Mouse (Mus musculus): Measurements from ENCODE around the gene Ywhag. TPM values are rescaled to one million over a fixed set of nuclear protein-coding genes. Genes with fewer than 3 reads are reported as not detected.
A peak's percentile ranks its signal among the peaks of the same experiment; 100 is the strongest.

The Ywhag gene
- polyA plus RNA-seq (2015; fragmentation: Nextera tagmentation; extraction: Ambion mirVana): 627 and 632 TPM in 2 replicates

- ATAC-seq: peak; percentile 97
- WGBS: under 1% methylated on average over 48 of the region's 48 CpGs
These were observed at the start of gene Ywhag for GRCm38 (mm10) chr5:135934481-135935175. Ywhag (minus strand) TSS chr5:135934616.

GRCm38 (mm10) chr5:135982398-135982797, 48.0 kb upstream of the Ywhag start:
- Histone ChIP-seq H3K27ac (no peak overlapping the region), H3K4me3 (replicated peaks) (no peak overlapping the region), H3K36me3 (no peaks in the 10 kb centered on the region), H3K27me3 (no peaks in the 10 kb centered on the region), H3K4me2 (replicated peaks) (no peak overlapping the region), H3K9ac (replicated peaks) (no peak overlapping the region), H3K9me3 (no peaks in the 10 kb centered on the region), H3K4me1 (replicated peaks) (no peaks in the 10 kb centered on the region)
- WGBS: 35% methylated on average over 6 of the region's 6 CpGs
- no peak for ATAC-seq

More at GRCm38 (mm10) chr5:135934481-135935175, at the start of gene Ywhag:
- H3K27ac ChIP-seq: peak within 1 kb of the TSS; percentile 99
- no peaks in the 10 kb centered on the region for H3K27me3 ChIP-seq
- H3K4me2 ChIP-seq (replicated peaks): peak within 1 kb of the TSS; percentile 67
- no peaks in the 10 kb centered on the region for H3K9me3 ChIP-seq
- peaks cover 40% of the 10 kb centered on the region for H3K4me1 ChIP-seq (replicated peaks)
- peak within 1 kb of the TSS; percentile 98 for H3K9ac ChIP-seq (replicated peaks)
- H3K36me3 ChIP-seq: peaks cover 26% of the 10 kb centered on the region
- H3K4me3 ChIP-seq (replicated peaks): peak within 1 kb of the TSS; percentile 92

GRCm38 (mm10) chr5:135979904-135980303, 45.5 kb upstream of the Ywhag start, which contains the start of gene Zp3:
Zp3 (plus strand) TSS chr5:135980099.
- no peak within 1 kb of the TSS for H3K27ac ChIP-seq
- H3K9ac ChIP-seq (replicated peaks): no peak within 1 kb of the TSS
- no peaks in the 10 kb centered on the region for H3K4me1 ChIP-seq (replicated peaks)
- no peaks in the 10 kb centered on the region for H3K9me3 ChIP-seq
- H3K4me2 ChIP-seq (replicated peaks): no peak within 1 kb of the TSS
- no peak for ATAC-seq
- WGBS: 78% methylated on average over 8 of the region's 8 CpGs
- H3K27me3 ChIP-seq: no peaks in the 10 kb centered on the region
- no peak within 1 kb of the TSS for H3K4me3 ChIP-seq (replicated peaks)
- no peaks in the 10 kb centered on the region for H3K36me3 ChIP-seq

- Histone ChIP-seq H3K9ac (replicated peaks) (no peak overlapping the region), H3K4me1 (replicated peaks) (no peaks in the 10 kb centered on the region), H3K27ac (no peak overlapping the region), H3K27me3 (no peaks in the 10 kb centered on the region), H3K4me3 (replicated peaks) (no peak overlapping the region), H3K9me3 (no peaks in the 10 kb centered on the region), H3K4me2 (replicated peaks) (no peak overlapping the region), H3K36me3 (no peaks in the 10 kb centered on the region)
- WGBS: 74% methylated on average over 5 of the region's 5 CpGs
- no peak for ATAC-seq
These were observed 45.0 kb upstream of the Ywhag start for GRCm38 (mm10) chr5:135979381-135979780.

- H3K4me1 ChIP-seq (replicated peaks): no peaks in the 10 kb centered on the region
- H3K36me3 ChIP-seq: no peaks in the 10 kb centered on the region
- no peaks in the 10 kb centered on the region for H3K27me3 ChIP-seq
- no peak for ATAC-seq
- no peak overlapping the region for H3K27ac ChIP-seq
- H3K9ac ChIP-seq (replicated peaks): no peak overlapping the region
- no peaks in the 10 kb centered on the region for H3K9me3 ChIP-seq
- no peak overlapping the region for H3K4me2 ChIP-seq (replicated peaks)
- WGBS: 96% methylated on average over 8 of the region's 8 CpGs
- H3K4me3 ChIP-seq (replicated peaks): no peak overlapping the region
These were observed 41.7 kb upstream of the Ywhag start for GRCm38 (mm10) chr5:135975893-135976668.

- ATAC-seq: no peak
- Histone ChIP-seq H3K4me1 (replicated peaks) (no peaks in the 10 kb centered on the region), H3K9me3 (no peaks in the 10 kb centered on the region), H3K27me3 (no peaks in the 10 kb centered on the region), H3K4me2 (replicated peaks) (no peak within 1 kb of the TSS), H3K27ac (no peak within 1 kb of the TSS), H3K4me3 (replicated peaks) (no peak within 1 kb of the TSS), H3K36me3 (no peaks in the 10 kb centered on the region), H3K9ac (replicated peaks) (no peak within 1 kb of the TSS)
- WGBS: 29% methylated on average over 9 of the region's 9 CpGs
These were observed 39.9 kb upstream of the Ywhag start, which contains the start of gene Ssc4d for GRCm38 (mm10) chr5:135974365-135974764. Ssc4d (minus strand) TSS chr5:135974531.

GRCm38 (mm10) chr5:135971876-135972275, 37.5 kb upstream of the Ywhag start:
- WGBS: 88% methylated on average over 7 of the region's 7 CpGs
- no peaks in the 10 kb centered on the region for H3K27me3 ChIP-seq
- H3K27ac ChIP-seq: no peak overlapping the region
- H3K36me3 ChIP-seq: no peaks in the 10 kb centered on the region
- H3K9ac ChIP-seq (replicated peaks): no peak overlapping the region
- H3K9me3 ChIP-seq: no peaks in the 10 kb centered on the region
- ATAC-seq: no peak
- no peak overlapping the region for H3K4me2 ChIP-seq (replicated peaks)
- no peaks in the 10 kb centered on the region for H3K4me1 ChIP-seq (replicated peaks)
- H3K4me3 ChIP-seq (replicated peaks): no peak overlapping the region

GRCm38 (mm10) chr5:135970247-135970646, 35.8 kb upstream of the Ywhag start:
- Histone ChIP-seq H3K27ac (no peak overlapping the region), H3K4me1 (replicated peaks) (peaks cover 5% of the 10 kb centered on the region)
- 86% methylated on average over 6 of the region's 6 CpGs for WGBS

GRCm38 (mm10) chr5:135968781-135969180, 34.4 kb upstream of the Ywhag start:
- Histone ChIP-seq H3K9me3 (no peaks in the 10 kb centered on the region), H3K4me2 (replicated peaks) (no peak overlapping the region), H3K4me1 (replicated peaks) (peaks cover 6% of the 10 kb centered on the region), H3K4me3 (replicated peaks) (no peak overlapping the region), H3K27ac (no peak overlapping the region), H3K9ac (replicated peaks) (no peak overlapping the region), H3K36me3 (no peaks in the 10 kb centered on the region), H3K27me3 (no peaks in the 10 kb centered on the region; the same call in 1 of the 2 replicates)
- 68% methylated on average over 1 of the region's 1 CpGs for WGBS
- no peak for ATAC-seq

More at GRCm38 (mm10) chr5:135970247-135970646, 35.8 kb upstream of the Ywhag start:
- no peaks in the 10 kb centered on the region for H3K9me3 ChIP-seq
- no peak overlapping the region for H3K4me3 ChIP-seq (replicated peaks)
- H3K36me3 ChIP-seq: no peaks in the 10 kb centered on the region
- ATAC-seq: no peak
- H3K27me3 ChIP-seq: no peaks in the 10 kb centered on the region; the same call in 1 of the 2 replicates
- H3K4me2 ChIP-seq (replicated peaks): no peak overlapping the region
- H3K9ac ChIP-seq (replicated peaks): no peak overlapping the region

- 64% methylated on average over 9 of the region's 9 CpGs for WGBS
These were observed 32.5 kb upstream of the Ywhag start for GRCm38 (mm10) chr5:135966866-135967265.

GRCm38 (mm10) chr5:135965501-135965930, 31.1 kb upstream of the Ywhag start:
- no peak overlapping the region for H3K27ac ChIP-seq
- WGBS: 12% methylated on average over 24 of the region's 24 CpGs

More at GRCm38 (mm10) chr5:135966866-135967265, 32.5 kb upstream of the Ywhag start:
- Histone ChIP-seq H3K27ac (no peak overlapping the region), H3K4me3 (replicated peaks) (no peak overlapping the region), H3K9me3 (no peaks in the 10 kb centered on the region), H3K36me3 (no peaks in the 10 kb centered on the region), H3K9ac (replicated peaks) (no peak overlapping the region), H3K4me2 (replicated peaks) (no peak overlapping the region), H3K27me3 (no peaks in the 10 kb centered on the region; the same call in 1 of the 2 replicates), H3K4me1 (replicated peaks) (peaks cover 13% of the 10 kb centered on the region)
- ATAC-seq: no peak

GRCm38 (mm10) chr5:135963280-135963627, 28.8 kb upstream of the Ywhag start:
- no peak for ATAC-seq
- WGBS: 3% methylated on average over 6 of the region's 6 CpGs
- H3K9ac ChIP-seq (replicated peaks): peak overlapping the region; percentile 86
- H3K4me1 ChIP-seq (replicated peaks): peaks cover 19% of the 10 kb centered on the region
- peak overlapping the region; percentile 83 for H3K4me2 ChIP-seq (replicated peaks)
- peak overlapping the region; percentile 97 for H3K27ac ChIP-seq
- H3K9me3 ChIP-seq: no peaks in the 10 kb centered on the region
- H3K36me3 ChIP-seq: no peaks in the 10 kb centered on the region
- H3K4me3 ChIP-seq (replicated peaks): peak overlapping the region; percentile 54
- H3K27me3 ChIP-seq: no peaks in the 10 kb centered on the region; the same call in 1 of the 2 replicates

More at GRCm38 (mm10) chr5:135965501-135965930, 31.1 kb upstream of the Ywhag start:
- no peak overlapping the region for H3K4me3 ChIP-seq (replicated peaks)
- H3K9me3 ChIP-seq: no peaks in the 10 kb centered on the region
- H3K9ac ChIP-seq (replicated peaks): 0 out of 2 replicates have a peak overlapping the region, but pooled peaks have one; percentile 16
- ATAC-seq: no peak
- no peaks in the 10 kb centered on the region; the same call in 1 of the 2 replicates for H3K27me3 ChIP-seq
- no peaks in the 10 kb centered on the region for H3K36me3 ChIP-seq
- H3K4me1 ChIP-seq (replicated peaks): peaks cover 19% of the 10 kb centered on the region
- H3K4me2 ChIP-seq (replicated peaks): peak overlapping the region; percentile 35
